Mouse (Mus musculus) kidney, adult 8-10 months (tissue): Measurements from ENCODE around the gene Col4a3bp.
"Not testable (repeated sequence)": the region's sequence is repeated elsewhere in the genome, so short reads cannot be mapped to it uniquely, and the experiment has no call there.

Experiments used
- DNase-seq, 2 experiments: peaks; one replicate each; pipeline ENCODE4 v3.0.0; 2022

Gene Col4a3bp

DNA sequence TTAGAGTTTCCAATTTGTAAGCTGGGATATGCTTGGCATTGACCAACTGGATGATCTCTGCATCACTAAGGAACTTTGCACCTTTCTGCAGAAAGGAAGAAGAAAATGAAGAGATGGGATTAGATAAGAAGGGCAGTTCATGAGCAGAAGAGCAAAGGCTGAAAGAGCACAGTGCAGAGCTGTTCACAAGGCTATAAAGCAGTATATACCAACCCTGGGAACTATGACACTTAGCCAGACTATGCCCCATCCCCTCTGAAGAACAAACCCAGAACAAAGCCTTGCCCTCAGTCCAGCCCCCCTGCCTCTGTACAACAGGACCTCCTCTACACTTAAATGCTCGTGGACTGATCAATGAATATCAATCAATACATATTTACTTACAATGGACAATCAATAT lies 114.3 kb downstream of the Col4a3bp start:
- no peak for DNase-seq

DNA sequence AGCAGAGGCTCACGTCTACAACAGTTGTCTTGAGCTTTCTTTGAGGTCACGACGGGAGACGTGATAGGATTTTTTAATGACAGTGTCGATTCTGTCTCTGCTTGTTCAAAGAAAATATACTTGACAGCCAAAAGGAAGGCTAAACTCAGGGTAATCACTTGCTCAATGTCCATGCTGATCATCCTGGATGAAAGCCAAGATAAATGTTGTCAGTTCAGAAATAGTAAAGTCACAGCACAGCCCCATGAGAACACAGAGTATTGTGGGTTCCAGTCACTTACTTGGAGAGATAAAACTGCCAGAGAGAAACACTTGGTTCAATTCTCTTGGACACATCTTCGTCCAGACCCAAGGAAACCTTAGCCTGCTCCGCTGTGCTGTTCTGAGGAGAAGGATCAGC lies 116.5 kb downstream of the Col4a3bp start:
- no peak for DNase-seq

- DNase-seq: no peak
These were observed 117.9 kb downstream of the Col4a3bp start for GRCm38 (mm10) chr13:96660095-96660860.

DNA sequence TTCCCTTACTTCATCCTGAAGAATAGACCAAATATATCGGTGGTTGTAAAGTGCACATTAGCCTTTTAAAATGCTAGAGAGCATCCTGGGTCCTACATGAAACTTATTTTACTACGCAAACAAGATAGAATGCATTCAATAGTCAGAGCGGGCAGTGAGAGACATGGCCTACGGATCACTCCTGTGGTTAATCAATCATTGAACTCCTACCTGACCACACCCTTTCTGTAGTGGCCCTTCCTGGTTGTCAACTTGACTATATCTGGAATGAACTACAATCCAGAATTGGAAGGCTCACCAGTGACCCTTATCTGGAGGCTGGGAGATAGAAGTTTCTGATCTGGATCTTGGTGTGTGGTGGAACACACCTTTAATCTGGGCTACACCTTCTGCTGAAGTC lies 120.7 kb downstream of the Col4a3bp start:
- not testable (repeated sequence) for DNase-seq

GRCm38 (mm10) chr13:96664419-96664974 lies 122.1 kb downstream of the Col4a3bp start:
- no peak for DNase-seq

DNA sequence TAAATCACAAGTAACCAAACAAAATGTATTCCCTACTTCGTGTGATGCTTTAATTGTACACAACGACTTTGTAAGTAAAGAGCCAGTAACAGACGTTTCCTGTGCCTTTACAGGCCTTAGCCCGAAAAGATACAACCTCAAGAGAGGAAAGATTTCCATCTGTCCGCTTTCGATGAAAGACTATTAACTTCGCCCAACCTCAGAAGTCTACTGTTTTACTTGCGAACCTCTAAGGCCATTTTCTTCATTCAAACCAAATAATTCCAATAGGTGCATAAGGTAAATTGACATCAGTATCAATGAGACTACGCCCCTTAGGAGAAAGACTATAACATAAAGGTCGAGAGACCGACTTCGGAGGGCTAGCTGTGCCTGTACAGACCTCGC lies 127.6 kb downstream of the Col4a3bp start:
- DNase-seq: no peak

GRCm38 (mm10) chr13:96670406-96671077 lies 128.1 kb downstream of the Col4a3bp start, which contains the start of gene Hmgcr:
Gene Hmgcr, minus strand, starts transcription at chr13:96670936.
- DNase-seq: peak; percentile 98

- no peak for DNase-seq
These were observed 128.9 kb downstream of the Col4a3bp start for GRCm38 (mm10) chr13:96671078-96671905.

DNA sequence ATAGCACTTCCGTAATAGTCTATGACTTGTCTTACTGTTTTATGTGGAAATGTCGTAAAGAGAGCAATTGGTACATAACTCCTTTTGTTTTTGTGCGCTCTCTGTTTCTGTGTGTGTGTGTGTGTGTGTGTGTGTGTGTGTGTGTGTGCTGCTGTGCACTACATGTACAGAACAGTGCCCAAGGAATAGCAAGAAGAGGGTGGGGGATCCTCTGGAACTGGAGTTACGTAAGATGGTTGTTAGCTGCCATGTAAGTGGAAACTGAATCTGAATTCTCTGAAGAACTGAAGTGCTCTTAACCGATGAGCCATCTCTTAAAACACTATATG lies 129.5 kb downstream of the Col4a3bp start:
- DNase-seq: no peak

- DNase-seq: no peak
These were observed 129.9 kb downstream of the Col4a3bp start for GRCm38 (mm10) chr13:96672276-96672675.

DNA sequence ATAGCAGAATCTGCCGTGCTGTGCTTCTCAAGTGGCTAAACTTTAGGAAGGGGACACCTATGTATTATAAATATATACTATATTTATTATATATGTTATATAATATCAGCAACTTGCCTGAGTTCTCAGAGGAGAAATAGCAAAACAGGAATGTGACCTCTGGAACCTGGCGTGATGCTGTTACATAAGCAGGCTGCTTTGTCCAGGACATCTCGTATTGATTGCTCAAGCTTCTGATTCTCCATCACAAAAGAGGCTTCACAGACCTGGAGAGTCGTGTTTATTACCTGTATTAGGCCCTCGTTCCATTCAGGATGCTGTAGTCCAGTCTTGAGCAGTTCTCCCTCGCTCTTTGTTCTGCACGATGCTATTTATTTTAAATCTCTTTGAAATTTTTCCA lies 131.4 kb downstream of the Col4a3bp start:
- DNase-seq: peak; percentile 32 to 54

GRCm38 (mm10) chr13:96675756-96676155 lies 133.3 kb downstream of the Col4a3bp start:
- no peak for DNase-seq

DNA sequence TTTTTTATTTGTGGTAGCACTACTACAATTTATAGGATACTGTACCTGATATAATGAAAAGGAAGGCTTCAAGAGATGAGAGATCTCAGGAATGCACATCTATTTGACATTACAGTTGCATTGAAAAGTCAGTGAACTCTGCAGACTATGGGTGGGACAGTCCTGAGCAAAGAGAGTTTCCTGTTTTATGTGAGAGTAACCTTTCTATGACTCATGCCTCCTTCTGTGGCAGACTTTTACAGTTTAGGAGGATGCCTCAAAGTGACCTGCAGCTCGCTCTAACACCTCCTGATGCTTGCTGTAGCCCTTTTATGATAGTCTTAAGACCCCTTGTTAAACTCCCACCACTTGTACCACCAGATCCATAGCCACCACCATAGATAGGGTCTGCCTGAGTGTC lies 134.7 kb downstream of the Col4a3bp start:
- no peak for DNase-seq

- DNase-seq: no peak
These were observed 136.2 kb downstream of the Col4a3bp start for GRCm38 (mm10) chr13:96678616-96679015.

DNA sequence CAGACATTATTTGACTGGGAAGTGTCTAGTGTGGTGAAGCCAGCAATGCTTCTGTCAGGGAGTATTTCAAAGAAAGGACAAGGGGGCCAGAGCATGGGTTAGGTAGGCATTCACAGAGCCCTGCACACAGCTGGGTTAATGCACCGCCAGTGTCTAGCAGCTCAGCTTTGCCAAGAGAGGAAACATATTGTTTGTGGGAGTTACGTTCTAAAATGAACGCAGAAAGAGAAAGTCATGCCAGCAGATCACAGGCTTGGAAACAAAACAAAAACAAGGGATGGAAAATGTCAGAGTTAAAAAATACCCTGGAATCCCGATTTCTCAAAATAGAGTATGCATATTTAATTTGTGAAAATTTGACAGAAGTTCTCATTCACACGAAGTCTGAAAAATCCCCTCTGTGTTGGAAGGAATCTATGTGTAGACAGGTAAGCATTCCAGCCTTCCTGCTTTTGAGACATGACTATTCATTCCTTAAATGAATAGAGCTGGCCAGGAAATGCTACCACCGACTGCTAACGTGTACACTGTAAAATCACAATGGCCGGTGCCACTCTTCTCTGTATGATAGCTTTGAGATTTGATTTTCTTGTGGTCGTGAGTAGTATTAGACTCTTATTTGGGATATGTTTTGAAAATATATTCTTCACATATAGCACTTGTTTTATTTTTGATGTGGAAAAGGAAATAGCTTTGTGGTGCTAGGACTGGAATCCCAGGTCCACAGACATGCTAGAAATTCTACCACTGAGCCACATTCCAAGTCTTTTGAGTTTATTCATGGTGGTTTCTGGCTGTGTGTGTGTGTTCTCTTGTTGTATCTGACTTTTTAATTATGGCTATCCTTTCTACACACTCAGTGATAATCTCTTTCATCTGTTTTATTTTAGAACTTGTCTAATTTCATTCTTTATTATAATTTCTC lies 138.0 kb downstream of the Col4a3bp start:
- no peak for DNase-seq

- no peak for DNase-seq
These were observed 138.7 kb downstream of the Col4a3bp start for GRCm38 (mm10) chr13:96681088-96681620.

GRCm38 (mm10) chr13:96684779-96685178 lies 142.4 kb downstream of the Col4a3bp start:
- DNase-seq: no peak

DNA sequence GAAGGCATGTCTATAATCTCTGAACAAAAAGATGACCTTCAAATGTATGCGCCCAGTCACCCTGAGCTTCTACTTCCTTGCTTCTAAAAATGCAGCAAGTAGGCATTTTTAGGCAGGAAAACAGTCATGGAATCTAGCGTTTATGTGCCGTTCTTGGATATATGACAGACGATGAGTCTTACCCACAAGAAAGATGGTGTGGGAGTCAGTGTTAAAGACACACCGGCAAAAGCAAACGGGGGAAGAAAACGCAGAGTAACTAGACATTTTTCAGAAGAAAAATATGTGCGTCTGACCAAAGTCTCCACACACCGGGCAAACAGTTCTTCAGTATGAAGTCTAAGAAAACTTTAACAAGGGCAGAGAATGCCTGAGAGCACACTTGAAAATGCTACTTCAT lies 144.8 kb downstream of the Col4a3bp start:
- DNase-seq: no peak
